Mouse (Mus musculus): ENCODE data around the gene Commd2.

Gene Commd2

DNA sequence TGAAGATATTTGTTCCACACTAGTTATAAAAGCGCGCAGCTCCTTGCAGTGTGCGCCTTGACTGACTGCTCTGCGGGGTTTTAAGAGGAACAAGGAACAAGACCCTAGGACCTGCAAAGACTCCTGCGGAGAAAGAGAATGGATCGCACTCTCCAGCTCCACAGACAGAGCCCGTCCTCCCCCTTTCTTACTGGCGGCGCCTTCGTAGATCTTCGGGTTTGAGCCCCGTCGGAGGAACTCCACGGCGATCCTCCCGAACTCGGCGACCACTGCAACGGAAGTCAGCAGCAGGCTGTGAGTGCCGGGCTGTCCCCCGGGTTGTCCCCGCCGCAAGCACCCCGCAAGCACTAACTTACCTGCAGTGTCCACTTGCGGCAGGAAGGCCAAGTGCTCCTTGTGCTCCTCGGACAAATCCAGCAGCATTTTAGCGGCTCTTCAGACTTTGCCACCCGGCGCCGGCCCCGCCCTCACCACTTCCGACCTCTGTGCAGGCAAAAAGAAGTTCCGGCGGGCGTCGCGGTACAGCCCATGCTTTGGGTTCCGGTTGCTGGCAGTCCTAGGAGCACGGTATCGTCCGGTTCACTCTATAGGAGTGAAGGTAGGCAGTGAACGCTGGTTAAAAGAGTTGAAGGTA lies at the start of gene Commd2:
Commd2 (minus strand) TSS at position 485 of the 634 bp plus-strand sequence.
- peak; percentile 91 for DNase-seq (ENCODE audit: low read depth)

GRCm38 (mm10) chr3:57696779-57697178 lies 45.3 kb upstream of the Commd2 start:
- DNase-seq (ENCODE audit: low read depth): no peak

GRCm38 (mm10) chr3:57696249-57696648 lies 44.7 kb upstream of the Commd2 start:
- DNase-seq (ENCODE audit: low read depth): no peak

DNA sequence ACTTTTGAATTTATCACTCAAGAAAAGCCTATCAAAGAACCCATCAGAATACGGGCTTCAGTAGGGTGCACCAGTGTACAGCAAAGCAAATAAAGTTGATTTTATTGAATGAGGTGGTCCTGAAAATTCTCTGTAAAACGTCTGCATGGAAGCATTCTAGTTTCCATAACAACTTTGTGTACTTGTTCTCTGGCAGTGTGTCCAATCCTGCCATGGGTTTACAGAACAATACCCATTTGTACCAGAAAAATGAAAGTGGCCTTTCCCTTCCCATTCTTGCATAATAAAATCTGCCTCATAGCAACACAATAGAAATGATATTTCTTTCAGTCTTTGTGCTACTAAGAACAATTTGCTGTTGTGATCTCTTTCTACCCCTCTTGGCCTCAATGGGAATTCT lies 41.2 kb upstream of the Commd2 start, which contains the start of gene Ankub1:
Ankub1 (minus strand) TSS at position 81 of the 400 bp plus-strand sequence.
- no peak for DNase-seq (ENCODE audit: low read depth)

- DNase-seq (ENCODE audit: low read depth): no peak
Measured at GRCm38 (mm10) chr3:57691772-57692171, 40.3 kb upstream of the Commd2 start.

DNA sequence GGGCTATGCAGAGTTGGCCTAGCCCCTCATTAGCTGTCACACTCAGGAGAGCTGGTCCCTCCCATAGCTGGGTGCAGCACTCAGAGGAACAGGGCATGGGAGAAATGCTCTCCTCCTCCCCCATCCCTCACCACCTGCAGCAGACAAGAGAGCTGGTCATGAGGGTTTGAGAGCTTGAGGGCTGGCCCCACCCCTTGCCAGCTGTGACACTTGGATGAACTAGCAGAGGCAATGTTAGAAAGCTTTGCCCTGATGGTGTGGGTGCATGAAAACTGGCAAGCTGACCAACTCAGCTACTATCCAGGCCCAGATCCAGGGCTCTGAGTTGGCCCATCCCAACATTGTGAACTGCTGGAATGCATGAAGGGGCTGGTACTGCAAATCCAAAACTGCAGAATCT lies 26.3 kb upstream of the Commd2 start:
- no peak for DNase-seq (ENCODE audit: low read depth)

DNA sequence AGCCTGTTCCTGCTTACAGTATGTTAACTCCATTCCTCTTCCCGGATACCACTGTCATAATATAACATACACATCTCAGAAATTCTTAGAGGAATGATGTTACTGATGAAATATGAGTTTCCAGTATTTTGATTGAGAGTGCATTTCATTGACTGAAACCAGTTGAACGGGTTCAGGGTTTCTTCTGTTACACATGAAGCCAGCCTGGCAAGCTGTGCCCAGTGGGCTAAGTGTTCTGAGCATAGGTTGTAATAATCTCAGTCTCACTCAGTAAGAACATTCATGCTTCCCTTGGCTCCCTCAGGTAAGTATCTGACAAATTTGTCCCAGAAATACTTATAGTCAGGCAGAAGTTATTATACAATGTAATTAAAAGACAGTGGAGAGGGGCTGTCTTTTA lies 22.6 kb upstream of the Commd2 start:
- DNase-seq (ENCODE audit: low read depth): no peak

DNA sequence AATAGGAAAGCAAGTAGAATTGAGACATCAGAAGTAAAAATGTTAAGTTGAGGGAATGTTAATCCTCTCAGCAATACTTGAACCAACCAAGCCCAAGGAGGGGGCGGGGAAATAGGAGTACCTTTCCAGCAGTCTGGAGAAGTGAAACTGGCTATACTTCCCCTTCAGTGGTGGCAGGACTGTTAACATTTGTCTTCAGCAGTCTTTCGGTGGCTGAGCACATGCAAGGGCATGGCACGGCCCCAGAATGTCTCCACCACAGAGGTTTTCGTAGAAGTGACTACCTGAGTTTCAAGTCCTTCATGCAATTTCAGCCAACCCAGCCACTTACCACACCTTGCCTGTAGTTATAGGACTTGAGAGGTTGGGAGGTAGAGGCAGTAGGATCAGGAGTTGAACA lies 22.1 kb upstream of the Commd2 start:
- DNase-seq (ENCODE audit: low read depth): no peak

- DNase-seq (ENCODE audit: low read depth): peak; percentile 82
Measured at GRCm38 (mm10) chr3:57667054-57667723, 15.7 kb upstream of the Commd2 start.

GRCm38 (mm10) chr3:57665880-57666279 lies 14.4 kb upstream of the Commd2 start:
- DNase-seq (ENCODE audit: low read depth): no peak

- no peak for DNase-seq (ENCODE audit: low read depth)
Measured at GRCm38 (mm10) chr3:57664682-57665081, 13.2 kb upstream of the Commd2 start.

- DNase-seq (ENCODE audit: low read depth): peak; percentile 70
Measured at GRCm38 (mm10) chr3:57663731-57664130, 12.2 kb upstream of the Commd2 start.

DNA sequence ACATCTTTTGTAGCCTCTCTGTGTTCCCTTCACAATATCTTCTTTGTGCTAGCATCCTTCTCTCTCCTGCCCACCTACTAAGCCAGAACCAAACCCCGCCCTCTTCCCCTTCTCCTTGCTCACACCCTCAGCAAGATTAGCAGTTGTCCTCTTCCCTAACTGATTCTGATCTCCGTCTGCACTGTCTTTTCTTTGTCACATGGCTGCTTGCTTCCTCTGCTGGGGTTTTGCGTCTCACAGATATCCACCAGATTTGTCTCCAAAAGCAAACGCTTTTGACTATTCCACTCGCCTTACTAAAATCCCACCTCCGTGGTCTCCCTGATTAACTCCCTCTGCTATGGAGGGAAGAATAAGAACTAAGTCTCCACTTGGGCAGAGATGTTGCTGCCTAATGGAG lies 7.1 kb upstream of the Commd2 start:
- no peak for DNase-seq (ENCODE audit: low read depth)

DNA sequence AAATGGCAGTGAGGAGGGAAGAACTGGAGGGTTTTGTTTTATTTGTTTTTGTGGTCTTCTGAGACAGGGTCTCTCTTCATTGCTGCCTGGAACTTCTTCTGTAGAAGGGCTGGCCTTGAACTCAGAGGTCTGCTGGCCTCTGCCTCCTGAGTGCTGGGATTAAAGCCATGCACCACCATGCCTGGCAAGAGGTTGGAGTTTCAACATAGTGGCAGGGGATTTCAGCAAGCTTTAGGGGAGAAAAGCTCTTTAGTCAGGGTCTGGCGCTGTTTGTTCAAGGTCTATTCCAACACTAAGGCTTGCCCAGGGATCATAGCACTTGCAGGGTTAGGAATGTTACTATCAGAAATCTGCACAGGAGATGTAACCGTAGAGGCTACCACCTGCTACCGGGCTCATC lies 2.1 kb upstream of the Commd2 start:
- no peak for DNase-seq (ENCODE audit: low read depth)

- no peak for DNase-seq (ENCODE audit: low read depth)
Measured at GRCm38 (mm10) chr3:57652485-57652884, 970 bp upstream of the Commd2 start.

DNA sequence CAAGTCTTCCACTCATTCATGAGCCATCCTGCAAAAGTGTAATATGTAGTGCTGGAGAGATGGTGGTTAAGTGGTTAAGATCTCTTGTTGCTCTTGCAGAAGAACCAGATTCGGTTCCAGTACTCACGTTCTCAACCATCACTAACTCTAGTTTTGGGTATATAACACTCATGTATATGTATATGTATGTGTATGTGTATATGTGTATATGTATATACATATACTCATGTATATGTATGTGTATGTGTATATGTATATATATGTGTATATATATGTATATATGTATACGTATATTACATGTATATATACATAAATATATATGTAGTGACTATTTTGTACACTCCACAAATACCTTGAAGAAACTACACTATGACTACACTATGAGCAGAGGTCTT lies 347 bp upstream of the Commd2 start:
- DNase-seq (ENCODE audit: low read depth): no peak

DNA sequence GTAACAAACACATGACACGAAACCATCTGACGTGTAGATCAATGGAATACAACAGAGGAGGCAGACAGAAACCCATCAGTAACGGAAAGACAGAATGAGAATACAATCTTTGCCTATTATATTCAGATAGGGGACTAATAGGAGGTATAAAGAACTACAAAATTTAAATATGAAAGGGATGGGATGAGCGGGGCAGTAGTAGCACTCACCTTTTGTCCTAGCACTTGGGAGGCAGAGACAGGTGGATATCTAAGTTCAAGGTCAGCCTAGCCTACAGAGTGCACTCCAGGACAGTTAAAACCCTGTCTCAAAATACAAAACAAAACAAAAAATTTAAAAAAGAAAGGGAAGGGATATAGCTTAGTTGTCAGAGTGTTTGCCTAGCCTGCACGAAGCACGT lies 8.3 kb downstream of the Commd2 start:
- no peak for DNase-seq (ENCODE audit: low read depth)

DNA sequence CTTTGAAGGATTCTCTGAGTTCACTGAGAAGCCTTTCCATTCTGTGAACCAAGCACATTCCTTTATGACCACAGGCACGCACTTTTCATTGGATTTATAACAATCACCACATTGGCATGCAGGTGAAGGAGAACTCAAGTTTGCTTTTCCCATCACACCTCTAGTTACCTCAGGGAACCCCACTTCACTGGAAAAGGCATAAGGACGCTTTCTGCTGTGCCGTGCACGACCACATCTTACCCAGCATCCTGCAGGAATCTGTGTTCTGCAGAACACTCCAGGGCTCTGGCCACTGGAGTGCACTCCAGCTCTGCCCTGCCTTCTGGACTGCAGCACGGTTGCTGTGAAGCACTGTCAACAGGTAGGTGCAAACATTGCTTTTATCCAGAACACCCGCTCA lies 13.9 kb downstream of the Commd2 start:
- no peak for DNase-seq (ENCODE audit: low read depth)

DNA sequence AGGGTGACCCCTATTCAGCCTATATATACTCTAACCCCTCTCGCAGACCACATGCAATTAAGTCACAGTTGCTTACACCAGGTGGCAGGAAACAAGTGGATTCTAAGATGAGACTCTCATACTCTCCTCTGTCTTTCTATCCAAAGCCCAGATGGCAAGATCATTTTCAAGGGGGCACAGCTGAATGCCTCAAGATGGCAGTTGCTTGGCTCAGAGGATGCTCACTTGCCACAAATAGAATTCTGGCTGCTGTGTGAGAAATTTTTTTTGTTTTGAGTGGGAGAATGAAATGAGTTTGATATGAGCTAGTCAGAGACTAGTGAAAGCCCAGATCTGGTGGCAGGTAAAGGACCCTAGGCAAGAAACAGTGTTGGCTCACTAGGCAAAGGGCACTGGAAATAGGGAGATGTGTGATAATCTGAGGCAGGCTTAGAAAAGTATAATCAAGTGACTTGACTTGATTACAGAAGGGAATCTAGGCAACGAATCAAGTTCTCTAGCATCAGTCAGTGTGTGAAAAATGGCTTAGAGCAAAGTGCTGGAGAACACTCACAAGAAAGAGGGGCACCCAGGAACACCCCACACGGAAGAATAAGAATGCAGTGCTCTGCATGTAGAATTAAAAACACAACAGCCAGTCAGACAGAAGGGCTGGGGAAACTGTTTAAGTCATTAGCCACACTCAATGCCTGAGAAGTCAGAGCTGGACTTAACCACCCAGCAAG lies 16.6 kb downstream of the Commd2 start:
- no peak for DNase-seq (ENCODE audit: low read depth)

DNA sequence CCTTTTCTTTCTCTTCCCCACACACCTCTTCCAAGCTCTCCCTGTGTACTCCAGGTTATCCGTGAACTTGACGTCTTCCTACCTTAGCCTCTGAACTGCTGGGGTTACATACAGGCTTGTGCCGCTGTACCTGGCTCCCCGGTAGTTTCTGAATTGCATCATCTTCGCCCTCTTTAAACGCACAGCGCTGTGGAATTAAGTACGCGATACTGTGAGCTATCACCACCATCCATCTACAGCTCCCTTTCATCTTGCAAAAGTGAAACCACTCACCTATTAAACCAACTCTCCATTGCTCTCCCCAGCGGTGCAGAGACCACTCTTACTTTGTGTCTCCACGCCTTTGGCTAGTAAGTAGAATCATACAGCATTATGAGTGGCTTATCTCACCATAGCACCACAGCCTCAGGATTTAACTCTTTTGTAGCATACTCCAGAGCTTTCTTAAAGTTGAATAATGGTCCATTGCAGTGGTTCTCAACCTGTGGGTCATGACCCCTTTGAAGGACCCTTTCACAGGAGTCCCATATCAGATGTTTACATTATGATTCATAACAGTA lies 24.5 kb downstream of the Commd2 start:
- DNase-seq (ENCODE audit: low read depth): no peak

DNA sequence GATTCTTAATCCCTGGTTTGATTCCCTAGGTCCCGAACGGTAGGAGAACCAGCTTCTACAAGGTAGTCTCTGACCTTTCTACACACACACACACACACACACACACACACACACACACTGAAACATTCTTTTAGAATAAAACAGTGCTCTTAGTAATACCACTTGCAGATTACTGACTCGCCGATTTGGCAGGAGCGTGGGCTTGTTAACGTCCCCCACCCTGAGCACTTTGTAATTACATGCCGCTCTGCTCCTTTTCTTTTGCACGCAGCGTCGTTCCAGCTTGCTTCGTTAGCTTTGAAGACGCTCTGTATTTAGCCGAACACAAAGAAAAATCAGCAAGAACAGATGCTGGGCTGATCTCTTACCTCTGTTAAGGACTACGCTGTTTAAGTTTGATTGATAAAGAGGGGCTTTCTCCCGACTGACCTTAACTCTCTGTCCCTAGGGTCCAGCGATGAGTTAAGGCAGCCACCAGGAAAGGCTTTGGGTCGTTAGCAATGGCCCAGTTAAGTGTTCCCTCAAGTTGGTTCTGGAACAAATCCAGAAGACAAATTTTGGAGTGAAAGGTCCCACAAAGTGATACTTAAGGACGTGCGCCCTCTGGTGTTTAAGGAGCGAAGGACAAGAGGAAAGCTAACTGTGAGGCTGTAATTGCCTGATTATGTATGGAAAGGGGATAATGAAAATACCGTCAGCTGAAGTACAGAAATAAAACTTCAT lies 26.1 kb downstream of the Commd2 start:
- DNase-seq (ENCODE audit: low read depth): peak; percentile 61

- DNase-seq (ENCODE audit: low read depth): no peak
Measured at GRCm38 (mm10) chr3:57619718-57620117, 31.8 kb downstream of the Commd2 start.
